Mouse (Mus musculus): ENCODE data around the gene Gm12185. TPM values are rescaled to one million over a fixed set of nuclear protein-coding genes. Genes with fewer than 3 reads are reported as not detected.

The Gm12185 gene
- total RNA-seq (2023) = 1.5 to 2.7 TPM (median 1.6 TPM) in 4 replicates

GRCm38 (mm10) chr11:48991740-48992520 lies at the start of gene Gm12185:
Gene Gm12185 (minus strand): TSS chr11:48992226.

GRCm38 (mm10) chr11:48994018-48994417 lies 2.0 kb upstream of the Gm12185 start, which contains the start of gene Tgtp1:
Gene Tgtp1 (minus strand): TSS chr11:48994172.

GRCm38 (mm10) chr11:48979251-48979650 lies 12.8 kb downstream of the Gm12185 start, which contains the start of gene 9930111J21Rik1:
Gene 9930111J21Rik1 (minus strand): TSS chr11:48979398.

GRCm38 (mm10) chr11:48978240-48978939 lies 13.6 kb downstream of the Gm12185 start, which contains the start of gene Olfr56:
Gene Olfr56 (plus strand): TSS chr11:48978889.

GRCm38 (mm10) chr11:48946090-48946489 lies 45.9 kb downstream of the Gm12185 start, which contains the start of gene Psme2b:
Gene Psme2b (minus strand): TSS chr11:48946190.

GRCm38 (mm10) chr11:48902021-48902420 lies 90.0 kb downstream of the Gm12185 start, which contains the start of gene Gm5431:
Gene Gm5431 (minus strand): TSS chr11:48902214.

GRCm38 (mm10) chr11:48871201-48871772 lies 120.7 kb downstream of the Gm12185 start, which contains the start of gene Irgm1:
Gene Irgm1 (minus strand): TSS chr11:48871683.

Other genes starting within 250 kb of the Gm12185 start
- gene Rack1, start 191.9 kb downstream of the Gm12185 start, total RNA-seq (2023) = 1,432 to 1,495 TPM (median 1,461 TPM) in 4 replicates
- gene Trim41, start 174.9 kb downstream of the Gm12185 start, total RNA-seq (2023) = 47.6 to 65.5 TPM (median 60.9 TPM) in 4 replicates
- 188 to 225 TPM (median 193 TPM) in 4 replicates for gene Trim7, start 166.1 kb downstream of the Gm12185 start, total RNA-seq (2023)
- 1.1 to 2.7 TPM (median 1.9 TPM) in 4 replicates for gene Gm12184, start 165.6 kb downstream of the Gm12185 start, total RNA-seq (2023)
- 31.4 to 36.4 TPM (median 33.1 TPM) in 4 replicates for gene Irgm1, start 120.5 kb downstream of the Gm12185 start, total RNA-seq (2023)
- 7.8 to 9.3 TPM (median 8.2 TPM) in 4 replicates for gene Gm5431, start 90.0 kb downstream of the Gm12185 start, total RNA-seq (2023)
- 39.6 to 52.4 TPM (median 51.4 TPM) in 4 replicates for gene Psme2b, start 46.0 kb downstream of the Gm12185 start, total RNA-seq (2023)
- 0.20 to 0.22 TPM (median 0.21 TPM) in 3 of 4 replicates, not detected in the other for gene Olfr56, start 13.3 kb downstream of the Gm12185 start, total RNA-seq (2023)
- gene 9930111J21Rik1, start 12.8 kb downstream of the Gm12185 start, total RNA-seq (2023) = 85.4 to 97.4 TPM (median 92.0 TPM) in 4 replicates
- gene Tgtp1, start 1.9 kb upstream of the Gm12185 start, total RNA-seq (2023) = 0.75 to 2.1 TPM (median 1.5 TPM) in 4 replicates
- 113 to 124 TPM (median 119 TPM) in 4 replicates for gene 9930111J21Rik2, start 59.0 kb upstream of the Gm12185 start, total RNA-seq (2023)
- gene Tgtp2, start 72.0 kb upstream of the Gm12185 start, total RNA-seq (2023) = 2.7 to 8.7 TPM (median 4.8 TPM) in 4 replicates
- gene Ifi47, start 84.4 kb upstream of the Gm12185 start, total RNA-seq (2023) = 29.1 to 36.8 TPM (median 33.6 TPM) in 4 replicates
- not detected in 4 replicates for gene Olfr1396, start 122.6 kb upstream of the Gm12185 start, total RNA-seq (2023)
- not detected in 4 replicates for gene Olfr1395, start 150.0 kb upstream of the Gm12185 start, total RNA-seq (2023)
- not detected in 4 replicates for gene Olfr1394, start 162.2 kb upstream of the Gm12185 start, total RNA-seq (2023)
- not detected in 4 replicates for gene Btnl9, start 194.9 kb upstream of the Gm12185 start, total RNA-seq (2023)
- 140 to 150 TPM (median 144 TPM) in 4 replicates for gene Zfp62, start 211.1 kb upstream of the Gm12185 start, total RNA-seq (2023)